Mouse (Mus musculus) stomach, embryonic 16.5 days (tissue): ENCODE data around the gene Magt1. TPM values are rescaled to one million over a fixed set of nuclear protein-coding genes. Genes with fewer than 3 reads are reported as not detected.

ENCODE experiments used
- ATAC-seq: fragments of 200-750 bp; cut with Nextera tagmentation; 2 replicates; pipeline ENCODE4 v1.8.0; 2017; ENCODE audit warnings: moderate number of reproducible peaks, moderate TSS enrichment; ENCODE audit not compliant: insufficient read depth, low FRiP score
- H3K27ac ChIP-seq: fragments of 300-500 bp; sonication (generic); 2 replicates; pipeline ENCODE4 v1.5.1; 2014; ENCODE audit warnings: low read length
- H3K27me3 ChIP-seq: fragments of 300-500 bp; sonication (generic); 2 replicates; pipeline ENCODE4 v1.6.1; 2014; ENCODE audit warnings: low read length, control low read depth, mixed read lengths; ENCODE audit not compliant: control insufficient read depth, insufficient read depth
- H3K36me3 ChIP-seq: fragments of 300-500 bp; sonication (generic); 2 replicates; pipeline ENCODE4 v1.6.1; 2014; ENCODE audit warnings: low read length; ENCODE audit not compliant: control insufficient read depth, insufficient read depth
- H3K4me1 ChIP-seq: fragments of 300-500 bp; sonication (generic); 2 replicates; pipeline ENCODE4 v1.6.1; 2014; ENCODE audit warnings: low read length, control low read depth, mixed read lengths; ENCODE audit not compliant: control insufficient read depth, insufficient read depth
- H3K4me2 ChIP-seq: fragments of 300-500 bp; sonication (generic); 2 replicates; pipeline ENCODE4 v1.6.1; 2014; ENCODE audit warnings: low read depth, low read length, mixed read lengths
- H3K4me3 ChIP-seq: fragments of 300-500 bp; sonication (generic); replicated peaks from 2 replicates; pipeline ENCODE4 v1.5.1; 2014; ENCODE audit warnings: mild to moderate bottlenecking, low read length
- H3K9ac ChIP-seq: fragments of 300-500 bp; sonication (generic); 2 replicates; pipeline ENCODE4 v1.6.1; 2014; ENCODE audit warnings: low read length
- H3K9me3 ChIP-seq: fragments of 300-500 bp; sonication (generic); replicated peaks from 2 replicates; pipeline ENCODE4 v1.6.1; 2016; ENCODE audit warnings: low read length, control low read depth; ENCODE audit not compliant: control insufficient read depth
- WGBS: fragments of 180-500 bp; shearing (Covaris S2); extraction: QIAGEN DNeasy Blood & Tissue Kit; methylation state at CpG from one replicate; pipeline ENCODE4 v1.1.7; 2014; 5-methylcytosine and 5-hydroxymethylcytosine counted together
- polyA plus RNA-seq: library from polyadenylated mRNA; unstranded; fragments of >200 nt; fragmentation: Nextera tagmentation; extraction: Ambion mirVana; gene quantifications from 2 replicates; pipeline ENCODE4 v1.2.1, GENCODE M21; 2015

The Magt1 gene
- polyA plus RNA-seq, result 78.7 and 82.3 TPM in 2 replicates

DNA sequence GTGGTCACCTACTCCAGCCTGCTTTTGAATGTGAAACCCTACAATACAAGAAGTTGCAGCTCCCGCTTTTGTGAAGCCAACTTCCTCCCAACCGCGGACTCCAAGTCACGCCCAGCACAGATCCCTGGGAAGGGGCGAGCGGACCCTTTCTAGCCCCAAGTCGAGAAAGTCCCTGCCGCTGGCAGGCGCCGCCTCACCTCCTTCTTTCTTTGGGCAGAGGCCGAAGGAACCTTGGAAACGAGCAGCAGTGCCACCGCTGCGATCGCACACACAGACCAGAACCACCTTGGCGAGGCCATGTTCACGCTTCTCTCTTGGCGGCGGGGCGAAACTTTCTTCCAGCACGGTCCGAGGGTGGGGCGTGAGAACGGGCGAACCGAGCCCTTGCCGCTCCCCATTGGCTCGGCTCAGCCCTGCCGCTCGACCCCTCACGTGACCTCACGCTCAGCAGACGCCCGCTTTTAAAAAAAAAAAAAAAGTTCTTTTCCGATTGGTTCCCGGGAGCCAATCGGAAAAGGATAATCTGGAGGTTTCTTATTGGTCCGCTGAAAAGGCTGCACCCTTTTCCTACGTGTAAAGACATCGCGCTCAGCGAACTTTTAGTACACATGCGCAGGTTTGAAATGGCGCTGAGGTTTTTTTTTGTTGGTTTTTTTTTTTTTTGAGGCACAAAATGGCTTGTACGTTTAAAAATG is at the start of gene Magt1:
Gene Magt1 (minus strand): TSS at position 442 of the 695 bp plus-strand sequence.
- Histone ChIP-seq H3K4me1 (no peaks in the 10 kb centered on the region; the same call in 1 of the 2 replicates), H3K36me3 (no peaks in the 10 kb centered on the region), H3K9ac (peak within 1 kb of the TSS; percentile 68), H3K9me3 (no peaks in the 10 kb centered on the region), H3K27me3 (no peaks in the 10 kb centered on the region), H3K4me3 (peak within 1 kb of the TSS; percentile 57), H3K27ac (peak within 1 kb of the TSS; percentile 96), H3K4me2 (peak within 1 kb of the TSS; percentile 54)
- peak; percentile 95 for ATAC-seq
- WGBS, result 9% methylated on average over 45 of the region's 45 CpGs

DNA sequence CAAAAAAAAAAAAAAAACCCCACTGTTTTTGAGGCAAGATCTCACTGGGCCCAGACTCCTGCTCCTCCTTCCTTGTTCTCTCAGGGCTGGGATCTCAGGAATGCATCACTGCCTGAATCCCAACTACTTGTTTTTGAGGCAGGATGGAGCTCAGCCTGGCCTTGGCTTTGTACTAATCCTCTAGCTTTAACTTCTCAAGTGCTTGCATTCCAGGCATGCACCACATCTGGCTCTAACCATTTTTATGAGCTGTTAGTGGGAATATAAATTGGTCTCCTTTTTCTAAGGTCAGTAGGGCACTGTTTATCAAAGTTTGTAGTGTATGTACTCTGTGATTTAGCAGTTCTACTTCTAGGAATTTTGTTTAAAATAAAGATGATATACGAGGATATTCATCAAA is 36.5 kb upstream of the Magt1 start:
- Histone ChIP-seq H3K4me3 (no peak overlapping the region), H3K9ac (no peak overlapping the region), H3K4me2 (no peak overlapping the region), H3K27me3 (no peaks in the 10 kb centered on the region), H3K36me3 (no peaks in the 10 kb centered on the region), H3K9me3 (no peaks in the 10 kb centered on the region), H3K4me1 (peaks cover 7% of the 10 kb centered on the region; the same call in 1 of the 2 replicates), H3K27ac (no peak overlapping the region)
- peak; percentile 42; the same call in 1 of the 2 replicates for ATAC-seq
- WGBS, result 52% methylated on average over 1 of the region's 1 CpGs

DNA sequence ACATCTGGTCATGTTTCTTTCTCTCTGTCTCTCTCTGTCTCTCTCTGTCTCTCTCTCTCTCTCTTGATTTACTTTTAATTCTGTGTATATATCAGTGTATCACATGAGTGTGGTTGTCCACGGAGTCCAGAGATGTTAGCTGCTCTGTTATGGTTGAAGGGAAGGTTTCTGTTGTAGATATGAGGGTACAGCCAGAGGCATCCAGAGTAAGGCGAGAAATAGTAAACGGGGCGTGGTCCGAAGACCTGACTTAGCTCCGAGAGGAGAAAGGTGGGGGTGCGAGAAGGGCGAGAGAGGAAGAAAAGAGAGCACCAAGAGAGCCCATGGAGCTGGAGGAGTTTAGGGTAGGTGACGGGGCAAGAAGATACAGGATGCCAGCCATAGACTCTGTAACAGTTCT is 34.2 kb upstream of the Magt1 start:
- no peaks in the 10 kb centered on the region for H3K27me3 ChIP-seq
- 0 out of 2 replicates have a peak overlapping the region, but pooled peaks have one; percentile 3 for H3K4me3 ChIP-seq
- WGBS, result 44% methylated on average over 9 of the region's 9 CpGs
- H3K36me3 ChIP-seq, result no peaks in the 10 kb centered on the region
- no peak for ATAC-seq
- H3K9me3 ChIP-seq, result no peaks in the 10 kb centered on the region
- peak overlapping the region; percentile 70 for H3K27ac ChIP-seq
- no peak overlapping the region for H3K9ac ChIP-seq
- 0 out of 2 replicates have a peak overlapping the region, but pooled peaks have one; percentile 21 for H3K4me2 ChIP-seq
- peaks cover 8% of the 10 kb centered on the region; the same call in 1 of the 2 replicates for H3K4me1 ChIP-seq

DNA sequence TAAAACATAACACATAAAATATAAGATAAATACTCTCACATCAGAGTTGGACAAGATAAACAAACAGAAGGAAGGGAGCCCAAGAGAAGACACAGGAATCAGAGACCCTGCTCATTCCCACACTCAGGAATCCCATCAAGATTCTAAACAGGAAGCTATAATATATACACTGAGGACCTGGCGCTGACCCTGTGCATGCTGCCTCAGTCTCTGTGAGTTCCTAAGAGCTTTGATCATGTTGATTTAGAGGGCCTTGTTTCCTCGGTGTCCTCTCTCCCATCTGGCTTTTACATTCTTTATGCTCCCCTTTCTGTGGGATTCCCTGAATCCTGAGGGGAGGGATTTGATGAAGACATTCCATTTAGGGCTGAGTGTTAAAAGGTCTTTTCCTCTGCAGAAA is 33.7 kb upstream of the Magt1 start:
- Histone ChIP-seq H3K4me1 (peaks cover 9% of the 10 kb centered on the region; the same call in 1 of the 2 replicates), H3K36me3 (no peaks in the 10 kb centered on the region), H3K27ac (peak overlapping the region; percentile 23; the same call in 1 of the 2 replicates), H3K9me3 (no peaks in the 10 kb centered on the region), H3K4me3 (no peak overlapping the region), H3K4me2 (no peak overlapping the region), H3K9ac (no peak overlapping the region), H3K27me3 (no peaks in the 10 kb centered on the region)
- WGBS, result 35% methylated on average over 2 of the region's 2 CpGs
- peak; percentile 44; the same call in 1 of the 2 replicates for ATAC-seq

DNA sequence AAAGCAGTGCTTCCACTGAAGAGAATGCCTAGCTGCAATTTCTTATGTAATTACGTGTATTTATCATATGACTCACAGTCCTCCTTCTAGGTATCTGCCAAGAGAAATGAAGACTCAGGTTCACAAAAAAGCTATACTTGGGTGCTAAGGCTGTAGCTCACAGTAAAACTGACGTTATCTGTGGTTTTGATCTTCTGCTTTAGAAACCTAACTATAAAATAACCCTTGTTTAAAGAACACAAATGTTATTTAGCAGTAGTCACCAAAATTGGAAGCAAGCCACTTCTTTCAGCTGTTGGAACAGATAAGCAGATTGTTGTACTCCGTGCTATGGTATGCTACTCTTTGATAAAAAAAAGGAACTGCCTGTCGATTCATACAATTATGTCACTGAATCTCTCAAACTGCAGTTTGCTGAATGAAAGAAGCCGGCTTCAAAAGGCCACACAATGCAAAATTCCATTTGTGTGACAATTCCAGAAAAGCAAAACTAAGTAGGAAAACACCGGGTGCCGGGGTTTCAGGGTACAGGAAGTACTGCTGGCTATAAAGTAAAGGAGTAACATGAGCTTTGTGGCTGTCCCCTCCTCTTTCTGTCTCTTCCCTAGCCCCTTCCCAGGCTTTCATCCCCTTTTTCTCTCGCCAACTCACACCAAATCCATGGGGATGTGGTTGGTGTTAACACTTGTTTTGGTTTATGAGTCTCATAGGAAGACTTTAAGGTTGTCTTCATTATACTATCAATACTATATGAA is 32.3 kb upstream of the Magt1 start:
- no peak overlapping the region for H3K4me3 ChIP-seq
- H3K4me2 ChIP-seq, result peak overlapping the region; percentile 27; the same call in 1 of the 2 replicates
- no peaks in the 10 kb centered on the region for H3K36me3 ChIP-seq
- peaks cover 9% of the 10 kb centered on the region; the same call in 1 of the 2 replicates for H3K4me1 ChIP-seq
- no peak overlapping the region for H3K9ac ChIP-seq
- no peak; the same call in 1 of the 2 replicates for ATAC-seq
- no peaks in the 10 kb centered on the region for H3K27me3 ChIP-seq
- H3K27ac ChIP-seq, result peak overlapping the region; percentile 44; the same call in 1 of the 2 replicates
- H3K9me3 ChIP-seq, result no peaks in the 10 kb centered on the region
- WGBS, result 33% methylated on average over 8 of the region's 8 CpGs

DNA sequence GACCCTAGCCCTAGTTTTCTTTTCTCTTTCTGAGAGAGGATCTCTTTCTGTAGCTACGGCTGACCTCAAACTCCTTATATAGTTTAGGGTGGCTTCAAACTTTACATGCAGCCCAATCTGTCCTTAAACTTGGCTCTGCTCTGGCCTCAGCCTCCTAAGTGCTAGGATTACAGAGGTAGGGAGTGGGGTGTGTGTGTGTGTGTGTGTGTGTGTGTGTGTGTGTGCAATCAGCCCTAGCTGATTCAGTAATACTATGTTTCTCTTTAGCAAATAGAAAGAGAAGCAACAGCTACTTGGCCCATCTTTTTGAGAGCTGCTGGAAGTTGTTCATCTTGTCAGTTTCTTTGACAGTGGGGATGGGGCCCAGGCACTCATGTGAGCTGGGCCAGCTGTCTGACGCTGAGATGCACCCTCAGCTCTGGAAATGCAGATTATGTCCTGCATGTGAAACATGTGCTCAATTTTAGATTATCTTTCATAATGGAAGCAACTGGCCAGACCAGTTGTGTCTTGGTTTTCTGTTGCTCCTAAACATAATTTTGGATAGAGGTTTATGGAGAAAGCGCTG is 25.6 kb upstream of the Magt1 start:
- H3K4me2 ChIP-seq, result no peak overlapping the region
- no peak overlapping the region for H3K4me3 ChIP-seq
- no peak overlapping the region for H3K9ac ChIP-seq
- H3K27me3 ChIP-seq, result no peaks in the 10 kb centered on the region
- no peak for ATAC-seq
- no peaks in the 10 kb centered on the region for H3K36me3 ChIP-seq
- H3K27ac ChIP-seq, result peak overlapping the region; percentile 52; the same call in 1 of the 2 replicates
- 50% methylated on average over 3 of the region's 3 CpGs for WGBS
- H3K4me1 ChIP-seq, result peaks cover 5% of the 10 kb centered on the region; the same call in 1 of the 2 replicates
- no peaks in the 10 kb centered on the region for H3K9me3 ChIP-seq

DNA sequence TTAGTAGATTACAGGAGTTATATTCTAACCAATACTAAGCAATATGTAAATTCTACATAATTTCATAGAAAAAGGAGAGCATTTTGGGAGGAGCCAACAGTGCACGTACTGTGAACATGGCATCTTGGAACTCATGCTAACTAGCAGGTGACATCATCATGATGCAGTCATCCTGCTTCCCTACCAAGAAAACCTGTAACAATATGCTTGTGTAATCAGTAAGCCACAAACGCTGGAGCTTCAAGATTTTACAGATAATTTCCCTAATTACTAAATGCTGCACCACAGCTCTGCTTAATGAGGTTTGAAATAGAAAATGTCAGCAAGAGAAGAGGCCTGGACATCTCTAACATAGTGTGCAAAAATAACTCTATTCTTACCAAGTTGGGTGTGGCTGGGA is 24.0 kb upstream of the Magt1 start:
- H3K36me3 ChIP-seq, result no peaks in the 10 kb centered on the region
- 59% methylated on average over 2 of the region's 2 CpGs for WGBS
- H3K4me1 ChIP-seq, result peaks cover 3% of the 10 kb centered on the region; the same call in 1 of the 2 replicates
- no peak for ATAC-seq
- H3K27ac ChIP-seq, result no peak overlapping the region
- H3K4me2 ChIP-seq, result no peak overlapping the region
- no peak overlapping the region for H3K9ac ChIP-seq
- no peak overlapping the region for H3K4me3 ChIP-seq
- no peaks in the 10 kb centered on the region for H3K9me3 ChIP-seq
- no peaks in the 10 kb centered on the region for H3K27me3 ChIP-seq

DNA sequence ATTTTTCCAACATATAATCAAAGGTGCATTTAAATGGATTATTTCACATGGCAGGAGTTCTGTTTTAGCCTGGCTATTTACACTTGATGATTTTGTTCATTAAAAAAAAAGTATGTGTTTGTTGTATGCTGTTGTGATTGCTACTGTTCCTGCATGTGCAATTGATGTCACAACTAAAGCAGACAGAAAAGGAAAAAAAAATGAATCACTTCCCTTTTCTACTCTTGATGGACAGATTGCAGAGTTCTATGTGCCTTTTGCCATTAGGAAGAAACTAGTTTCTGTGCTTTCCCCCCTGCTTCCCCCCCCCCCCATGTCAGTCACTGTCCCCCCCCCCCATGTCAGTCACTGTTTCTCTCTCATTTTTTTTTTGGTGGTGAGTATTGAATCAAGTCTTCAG is 19.4 kb upstream of the Magt1 start:
- Histone ChIP-seq H3K36me3 (no peaks in the 10 kb centered on the region), H3K9ac (no peak overlapping the region), H3K4me2 (no peak overlapping the region), H3K27ac (no peak overlapping the region), H3K4me3 (no peak overlapping the region), H3K27me3 (no peaks in the 10 kb centered on the region), H3K9me3 (no peaks in the 10 kb centered on the region), H3K4me1 (0 out of 2 replicates have a peak, but pooled peaks cover 2% of the 10 kb centered on the region)
- no peak for ATAC-seq
